Mouse (Mus musculus) liver, adult (tissue): ENCODE data around the gene Klhl33.

Source experiments
- GATA4 ChIP-seq: IDR thresholded peaks from 2 replicates; pipeline ENCODE4 v1.6.1; 2014; ENCODE audit warnings: mild to moderate bottlenecking, low read length; ENCODE audit not compliant: insufficient replicate concordance

Gene Klhl33

DNA sequence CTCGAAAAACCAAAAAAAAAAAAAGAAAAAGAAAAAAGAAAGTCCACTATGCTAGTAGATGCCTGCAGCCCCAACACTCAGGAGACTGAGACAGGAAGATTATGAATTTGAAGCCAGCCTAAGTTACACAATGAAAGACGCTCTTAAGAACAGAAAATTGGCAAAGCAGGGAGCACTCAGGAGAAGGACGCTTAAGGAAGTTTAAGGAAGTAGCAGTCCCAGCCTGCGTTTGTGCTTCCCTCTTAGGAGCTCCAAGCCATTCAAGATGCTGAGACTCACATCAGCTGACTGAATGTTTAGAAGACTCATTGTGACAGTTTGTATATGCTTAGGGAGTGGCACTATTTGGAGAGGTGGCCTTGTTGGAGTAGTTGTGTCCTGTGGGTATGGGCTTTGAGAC is 10.8 kb upstream of the Klhl33 start:
- no peak for TF ChIP-seq GATA4

GRCm38 (mm10) chr14:50904828-50905129 is 7.5 kb upstream of the Klhl33 start:
- no peak for TF ChIP-seq GATA4

GRCm38 (mm10) chr14:50903973-50904827 is 6.9 kb upstream of the Klhl33 start:
- no peak for TF ChIP-seq GATA4

- TF ChIP-seq GATA4 = no peak
These were observed 447 bp downstream of the Klhl33 start for GRCm38 (mm10) chr14:50896747-50897373.

DNA sequence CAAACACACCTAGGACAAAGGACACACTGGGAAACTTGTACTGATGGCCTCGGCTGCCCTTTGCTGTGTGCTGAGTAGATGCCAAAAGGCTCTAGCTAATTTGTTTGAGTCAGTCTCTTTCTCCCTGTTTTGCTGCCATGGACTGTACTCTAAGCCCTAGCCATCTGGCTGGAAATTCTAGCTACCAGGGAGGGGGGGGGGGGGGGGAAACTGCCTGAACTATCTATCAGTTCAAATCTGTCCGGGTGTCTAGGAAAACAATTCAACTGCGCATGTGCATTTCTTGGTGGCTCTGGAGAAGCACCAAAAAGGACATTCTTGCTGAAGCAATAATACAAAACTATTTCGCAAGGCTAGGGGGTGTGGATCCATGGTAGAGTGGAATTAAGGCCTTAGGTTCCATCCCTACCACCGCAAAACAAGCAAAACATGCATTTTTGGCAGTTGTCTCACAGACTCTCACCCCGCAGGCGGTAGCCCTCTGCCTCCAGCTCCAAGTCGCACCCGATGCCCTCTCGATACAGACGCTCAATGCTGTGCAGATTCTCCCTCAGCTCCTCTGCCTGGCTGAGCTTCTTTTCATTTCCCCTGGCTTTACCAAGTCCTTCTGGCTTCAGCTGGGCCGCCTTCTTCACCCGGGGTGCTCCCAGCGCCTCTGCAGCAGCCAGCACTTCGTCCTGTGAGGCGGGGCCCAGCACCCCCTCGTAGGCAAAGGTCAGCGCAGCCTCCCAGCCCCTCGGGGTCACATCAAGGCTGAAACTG is 1.1 kb downstream of the Klhl33 start:
- TF ChIP-seq GATA4 = peak; percentile 54; the same call in 1 of the 2 replicates

DNA sequence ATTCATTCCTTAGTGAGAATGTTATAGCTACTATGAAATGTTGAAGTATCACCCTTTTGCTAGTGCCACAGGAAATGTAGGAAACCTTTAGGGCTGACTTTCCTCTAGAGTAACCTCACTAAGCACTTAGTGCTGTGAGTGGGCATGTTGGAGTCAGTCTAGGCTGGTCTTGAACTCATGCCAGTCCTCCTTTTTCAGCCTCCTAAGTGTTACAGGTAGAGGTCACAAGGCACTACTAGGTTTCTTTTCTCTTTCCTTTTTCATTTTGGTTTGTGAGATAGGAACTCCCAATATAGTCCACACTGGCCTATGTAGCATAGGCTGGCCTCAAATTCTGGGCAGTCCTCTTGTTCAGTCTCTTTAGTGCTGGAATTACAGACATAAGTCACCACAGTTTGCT is 1.9 kb downstream of the Klhl33 start:
- no peak for TF ChIP-seq GATA4

- no peak for TF ChIP-seq GATA4
These were observed 4.5 kb downstream of the Klhl33 start for GRCm38 (mm10) chr14:50892541-50893459.

- no peak for TF ChIP-seq GATA4
These were observed 5.2 kb downstream of the Klhl33 start for GRCm38 (mm10) chr14:50892091-50892490.

DNA sequence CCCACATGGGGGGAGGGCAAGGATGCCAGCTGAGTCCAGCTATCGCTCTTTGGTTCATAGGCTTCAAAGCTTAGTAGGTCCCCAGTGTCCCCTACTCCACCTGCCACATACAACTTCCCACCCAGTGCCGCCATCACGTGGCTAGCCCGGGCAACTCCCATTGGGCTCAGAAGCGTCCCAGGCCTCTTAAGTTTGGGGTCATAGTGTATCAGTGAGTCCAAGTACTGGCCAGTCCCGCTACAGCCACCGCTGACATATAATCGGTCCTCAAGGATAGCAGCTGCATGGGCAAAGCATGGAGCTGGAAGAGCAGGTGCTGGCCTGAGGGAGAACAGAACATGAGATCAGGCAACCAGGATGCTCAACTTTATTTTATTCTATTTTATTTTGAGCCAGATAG is 5.7 kb downstream of the Klhl33 start:
- no peak for TF ChIP-seq GATA4

- TF ChIP-seq GATA4 = no peak
These were observed 20.9 kb downstream of the Klhl33 start for GRCm38 (mm10) chr14:50876236-50876950.

- no peak for TF ChIP-seq GATA4
These were observed 21.6 kb downstream of the Klhl33 start for GRCm38 (mm10) chr14:50875591-50876230.

- no peak for TF ChIP-seq GATA4
These were observed 22.1 kb downstream of the Klhl33 start for GRCm38 (mm10) chr14:50875175-50875574.

- no peak for TF ChIP-seq GATA4
These were observed 26.0 kb downstream of the Klhl33 start for GRCm38 (mm10) chr14:50871284-50871683.

GRCm38 (mm10) chr14:50870805-50871143 is 26.5 kb downstream of the Klhl33 start:
- no peak for TF ChIP-seq GATA4
